Mouse (Mus musculus): ENCODE results near the gene Hist1h4n.
"Not testable (repeated sequence)": the region's sequence is repeated elsewhere in the genome, so short reads cannot be mapped to it uniquely, and the experiment has no call there.

The Hist1h4n gene

DNA sequence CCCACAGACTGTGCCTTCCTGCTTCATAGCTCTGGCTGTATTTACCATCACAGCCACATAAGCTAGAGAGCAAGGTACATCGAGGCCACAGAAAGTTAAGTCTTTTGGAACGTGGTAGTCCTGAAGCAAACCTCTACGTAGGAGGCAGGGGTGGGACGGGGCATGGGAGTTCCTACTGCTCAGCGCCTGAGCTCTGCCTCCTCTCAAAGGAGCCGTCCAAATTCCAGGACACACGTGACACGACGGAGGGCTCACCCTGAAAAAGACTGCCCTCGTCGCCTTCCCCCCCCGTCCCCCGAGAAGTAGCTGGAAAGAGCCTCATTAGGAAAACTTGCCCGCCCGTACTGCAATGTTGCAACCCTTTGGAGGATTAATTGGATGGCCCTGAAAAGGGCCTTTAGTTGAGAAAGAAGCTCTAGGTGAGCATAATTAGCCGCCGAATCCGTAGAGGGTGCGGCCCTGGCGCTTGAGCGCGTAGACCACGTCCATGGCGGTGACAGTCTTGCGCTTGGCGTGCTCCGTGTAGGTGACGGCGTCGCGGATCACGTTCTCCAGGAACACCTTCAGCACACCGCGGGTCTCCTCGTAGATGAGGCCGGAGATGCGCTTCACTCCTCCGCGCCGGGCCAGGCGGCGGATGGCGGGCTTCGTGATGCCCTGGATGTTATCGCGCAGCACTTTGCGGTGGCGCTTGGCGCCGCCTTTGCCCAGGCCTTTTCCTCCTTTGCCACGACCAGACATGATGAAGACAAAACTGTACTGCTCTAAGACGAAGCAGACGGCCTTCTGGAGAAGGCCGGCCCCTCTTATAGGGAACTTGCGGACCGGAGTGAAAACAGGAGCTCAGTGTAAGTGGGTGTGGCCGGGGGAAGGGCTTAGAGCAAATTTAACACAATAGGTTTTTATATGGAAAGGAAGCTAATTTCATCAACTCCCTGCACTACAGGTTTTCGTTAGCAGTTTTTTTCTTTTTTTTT, at the start of gene Hist1h4n:
Gene Hist1h4n (minus strand): TSS at position 779 of the 977 bp plus-strand sequence.
- peak; percentile 19 for DNase-seq

- DNase-seq, result no peak
Measured at GRCm38 (mm10) chr13:21880735-21881134, 48.7 kb upstream of the Hist1h4n start.

- DNase-seq, result not testable (repeated sequence)
Measured at GRCm38 (mm10) chr13:21865503-21865902, 33.5 kb upstream of the Hist1h4n start.

DNA sequence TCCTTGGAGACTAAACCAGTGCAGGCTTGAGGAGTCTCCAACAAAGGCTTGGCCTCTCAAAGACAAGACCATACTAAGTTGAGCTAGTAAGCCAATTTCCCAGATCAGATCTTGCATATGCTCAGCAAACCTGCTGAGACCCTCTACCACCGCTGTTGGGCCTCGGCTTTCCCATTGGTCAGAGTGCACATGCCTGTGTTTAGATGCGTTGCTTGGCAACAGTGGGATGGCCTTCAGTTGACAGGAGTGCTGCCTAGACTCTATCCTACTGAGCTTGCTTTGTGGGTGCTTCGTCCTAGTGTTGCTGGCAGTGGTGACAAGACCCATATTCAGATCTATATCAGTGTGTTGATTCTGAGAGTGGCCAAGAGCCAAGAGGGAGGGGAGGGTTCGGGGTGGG, 29.6 kb upstream of the Hist1h4n start:
- DNase-seq, result no peak

- DNase-seq, result no peak
Measured at GRCm38 (mm10) chr13:21855698-21856162, 23.7 kb upstream of the Hist1h4n start.

DNA sequence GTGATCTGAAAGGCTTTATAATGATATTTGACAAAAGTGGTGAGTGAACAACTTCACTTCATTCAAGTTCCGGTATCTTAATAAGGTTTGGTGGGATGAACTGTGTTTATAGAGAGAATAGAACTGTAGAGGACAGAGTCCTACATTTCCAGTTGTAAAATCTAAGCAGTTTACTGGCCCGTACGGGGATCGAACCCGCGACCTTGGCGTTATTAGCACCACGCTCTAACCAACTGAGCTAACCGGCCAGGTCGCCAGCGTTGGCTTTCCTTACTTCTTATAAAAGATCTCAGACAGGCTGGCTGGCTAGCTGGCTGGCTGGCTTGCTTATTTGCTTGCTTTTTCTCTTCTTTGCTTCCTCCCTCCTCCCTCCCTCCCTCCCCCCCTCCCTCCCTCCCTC, 23.1 kb upstream of the Hist1h4n start:
- peak; percentile 49 for DNase-seq

- no peak for DNase-seq
Measured at GRCm38 (mm10) chr13:21852215-21852945, 20.4 kb upstream of the Hist1h4n start.

DNA sequence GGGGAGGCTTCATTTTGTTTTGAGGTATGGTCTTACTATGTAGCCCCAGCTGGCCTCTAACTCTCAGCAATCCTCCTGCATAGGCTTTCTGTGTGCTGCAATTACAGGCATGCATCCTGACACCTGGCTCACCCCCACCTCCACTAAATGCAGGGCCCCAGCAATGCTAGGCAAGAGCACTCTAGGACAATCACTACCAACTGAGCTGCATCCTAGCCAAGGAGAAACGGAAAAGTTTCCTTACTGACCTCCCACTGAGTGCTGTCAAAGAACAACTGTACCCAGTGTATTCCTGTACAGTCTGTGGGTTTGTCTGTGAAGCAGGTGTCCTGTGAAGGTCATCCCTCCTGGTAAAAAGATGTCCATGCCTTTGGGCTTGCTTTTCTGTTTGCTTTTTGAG, 18.7 kb upstream of the Hist1h4n start:
- DNase-seq, result not testable (repeated sequence)

- DNase-seq, result no peak
Measured at GRCm38 (mm10) chr13:21847883-21848282, 15.9 kb upstream of the Hist1h4n start.

- not testable (repeated sequence) for DNase-seq
Measured at GRCm38 (mm10) chr13:21846356-21846755, 14.4 kb upstream of the Hist1h4n start.

- not testable (repeated sequence) for DNase-seq
Measured at GRCm38 (mm10) chr13:21840508-21840907, 8.5 kb upstream of the Hist1h4n start.

GRCm38 (mm10) chr13:21833461-21833860, 1.5 kb upstream of the Hist1h4n start, which contains the start of the genes Hist1h2ap and Hist1h2br:
TSS of gene Hist1h2ap (minus strand) at chr13:21833507.
TSS of gene Hist1h2br (plus strand) at chr13:21833743.
- not testable (repeated sequence) for DNase-seq

DNA sequence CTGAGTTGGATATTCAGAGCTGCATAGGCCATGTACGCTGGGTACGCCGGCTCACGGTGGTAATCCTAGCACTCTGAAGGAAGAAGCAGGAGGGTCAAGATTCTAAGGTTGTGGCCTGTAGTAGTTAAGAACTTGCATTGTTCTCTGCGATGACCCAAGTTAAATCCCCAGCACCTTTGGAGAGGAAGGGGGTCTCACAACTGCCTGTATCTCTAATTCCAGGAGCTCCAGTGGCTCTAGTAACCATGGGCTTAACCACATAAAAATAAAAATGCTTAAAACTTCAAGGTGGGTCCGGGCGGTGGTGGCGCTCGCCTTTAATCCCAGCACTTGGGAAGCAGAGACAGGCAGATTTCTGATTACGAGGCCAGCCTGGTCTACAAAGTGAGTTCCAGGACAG, 1.7 kb downstream of the Hist1h4n start:
- no peak for DNase-seq

- no peak for DNase-seq
Measured at GRCm38 (mm10) chr13:21828511-21828910, 3.5 kb downstream of the Hist1h4n start.

DNA sequence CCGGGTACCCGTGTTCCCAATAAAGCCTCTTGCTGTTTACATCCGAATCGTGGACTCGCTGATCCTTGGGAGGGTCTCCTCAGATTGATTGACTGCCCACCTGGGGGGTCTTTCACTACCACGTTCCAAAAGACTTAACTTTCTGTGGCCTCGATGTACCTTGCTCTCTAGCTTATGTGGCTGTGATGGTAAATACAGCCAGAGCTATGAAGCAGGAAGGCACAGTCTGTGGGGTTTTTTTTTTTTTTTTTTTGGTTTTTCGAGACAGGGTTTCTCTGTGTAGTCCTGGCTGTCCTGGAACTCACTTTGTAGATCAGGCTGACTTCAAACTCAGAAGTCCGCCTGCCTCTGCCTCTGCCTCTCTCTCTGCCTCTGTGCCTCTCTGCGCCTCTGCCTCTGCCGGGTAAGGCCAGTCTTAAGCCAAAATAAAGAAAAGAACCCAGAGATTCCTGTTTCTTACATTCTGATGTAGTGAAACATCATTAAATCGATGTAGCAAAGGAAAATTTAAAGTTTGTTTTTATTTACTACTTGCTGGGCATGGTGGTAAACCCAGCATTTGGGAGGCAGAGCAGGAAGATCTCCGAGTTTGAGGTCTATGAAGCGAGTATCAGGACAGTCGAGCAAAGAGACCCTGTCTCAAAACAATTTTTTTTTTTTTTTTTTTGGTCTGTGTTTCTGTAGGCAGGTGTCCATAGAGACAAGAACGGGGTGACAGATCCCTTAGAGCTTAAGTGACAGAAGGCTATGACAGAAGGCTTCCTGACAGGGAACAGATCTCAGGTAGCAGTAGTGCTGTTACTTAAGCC, 11.7 kb downstream of the Hist1h4n start:
- DNase-seq, result not testable (repeated sequence)

- DNase-seq, result not testable (repeated sequence)
Measured at GRCm38 (mm10) chr13:21812092-21812491, 19.9 kb downstream of the Hist1h4n start.

- peak; percentile 47 for DNase-seq
Measured at GRCm38 (mm10) chr13:21811539-21811938, 20.5 kb downstream of the Hist1h4n start, which contains the start of gene Hist1h4m. TSS of gene Hist1h4m (plus strand) at chr13:21811746.

DNA sequence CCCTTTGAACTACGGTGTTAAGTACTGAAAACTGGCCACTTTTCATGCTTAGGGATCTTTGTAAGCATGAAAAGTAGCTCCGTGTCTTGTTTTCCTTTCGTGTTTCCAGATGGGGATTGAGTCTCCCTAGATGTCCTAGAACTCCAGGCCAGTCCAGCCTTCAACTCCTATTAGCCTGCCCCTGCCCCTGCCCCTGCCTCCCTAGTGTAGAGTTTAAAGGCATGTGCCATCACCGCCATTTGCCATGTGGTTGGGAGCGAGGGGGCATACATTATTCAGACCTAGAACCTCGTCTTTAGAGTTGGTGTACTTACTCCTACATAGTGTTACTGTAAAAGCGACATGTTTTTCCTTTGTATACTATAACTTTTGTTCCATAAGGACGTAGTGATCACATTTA, 20.9 kb downstream of the Hist1h4n start:
- not testable (repeated sequence) for DNase-seq

GRCm38 (mm10) chr13:21810073-21810472, 21.9 kb downstream of the Hist1h4n start, which contains the start of the genes Hist1h2bq and Hist1h2ao:
TSS of gene Hist1h2bq (minus strand) at chr13:21810197.
TSS of gene Hist1h2ao (plus strand) at chr13:21810465.
- not testable (repeated sequence) for DNase-seq

DNA sequence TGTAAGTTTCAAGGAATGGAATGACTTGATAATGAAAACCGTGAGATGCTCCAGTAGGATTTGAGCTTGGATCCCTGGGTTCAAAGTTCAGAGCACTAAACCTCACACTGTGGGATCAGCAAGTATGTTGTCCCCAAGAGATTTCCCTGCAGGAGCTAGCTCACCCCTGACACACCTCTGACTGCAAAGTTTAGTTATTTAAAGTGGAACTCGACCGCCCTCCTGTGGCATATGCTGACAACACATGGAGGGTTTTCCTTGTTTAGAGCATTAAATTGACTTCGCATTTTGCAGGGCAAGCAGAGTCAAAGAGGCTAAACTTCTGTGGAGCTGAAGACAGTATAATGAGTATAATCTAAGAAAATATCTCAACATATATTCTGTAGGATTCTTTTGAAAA, 28.9 kb downstream of the Hist1h4n start:
- not testable (repeated sequence) for DNase-seq

- DNase-seq, result not testable (repeated sequence)
Measured at GRCm38 (mm10) chr13:21797163-21797562, 34.8 kb downstream of the Hist1h4n start.

GRCm38 (mm10) chr13:21795584-21795983, 36.4 kb downstream of the Hist1h4n start:
- DNase-seq, result no peak
